Mouse (Mus musculus) kidney, postnatal 4 days (tissue): Measurements from ENCODE around the gene Mtmr11.
"Not testable (repeated sequence)": the region's sequence is repeated elsewhere in the genome, so short reads cannot be mapped to it uniquely, and the experiment has no call there.

Source experiments
- DNase-seq, 2 experiments: peaks; one replicate each; pipeline ENCODE4 v3.0.0; 2021; ENCODE audit warnings: mixed read lengths in 2 of 2

Mtmr11 gene

GRCm38 (mm10) chr3:96219191-96219641 lies 57.4 kb downstream of the Mtmr11 start:
- peak; percentile 33 to 49 for DNase-seq

DNA sequence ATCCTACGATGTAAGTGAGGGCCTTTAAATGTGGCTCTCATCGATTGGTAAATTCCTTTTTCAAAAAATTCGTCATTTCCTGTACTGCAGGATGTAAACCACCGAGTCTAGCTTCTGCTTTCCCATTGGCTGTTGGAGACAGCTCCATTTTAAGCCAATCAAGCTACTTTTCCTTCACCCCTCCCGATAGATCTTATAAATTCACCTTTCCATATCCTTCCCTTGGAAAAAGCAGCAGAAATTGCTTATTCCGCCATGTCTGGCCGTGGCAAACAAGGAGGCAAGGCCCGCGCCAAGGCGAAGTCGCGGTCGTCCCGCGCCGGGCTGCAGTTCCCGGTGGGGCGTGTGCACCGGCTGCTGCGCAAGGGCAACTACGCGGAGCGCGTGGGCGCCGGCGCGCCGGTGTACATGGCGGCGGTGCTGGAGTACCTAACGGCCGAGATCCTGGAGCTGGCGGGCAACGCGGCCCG lies 57.9 kb downstream of the Mtmr11 start, which contains the start of the genes Bola1 and Hist2h2ab:
Gene Bola1, minus strand, starts transcription at position 49 of the 470 bp plus-strand sequence.
Gene Hist2h2ab, plus strand, starts transcription at position 205 of the 470 bp plus-strand sequence.
- DNase-seq: peak; percentile 66 to 81

- DNase-seq: not testable (repeated sequence)
Observed at GRCm38 (mm10) chr3:96220131-96220764, 58.4 kb downstream of the Mtmr11 start.

DNA sequence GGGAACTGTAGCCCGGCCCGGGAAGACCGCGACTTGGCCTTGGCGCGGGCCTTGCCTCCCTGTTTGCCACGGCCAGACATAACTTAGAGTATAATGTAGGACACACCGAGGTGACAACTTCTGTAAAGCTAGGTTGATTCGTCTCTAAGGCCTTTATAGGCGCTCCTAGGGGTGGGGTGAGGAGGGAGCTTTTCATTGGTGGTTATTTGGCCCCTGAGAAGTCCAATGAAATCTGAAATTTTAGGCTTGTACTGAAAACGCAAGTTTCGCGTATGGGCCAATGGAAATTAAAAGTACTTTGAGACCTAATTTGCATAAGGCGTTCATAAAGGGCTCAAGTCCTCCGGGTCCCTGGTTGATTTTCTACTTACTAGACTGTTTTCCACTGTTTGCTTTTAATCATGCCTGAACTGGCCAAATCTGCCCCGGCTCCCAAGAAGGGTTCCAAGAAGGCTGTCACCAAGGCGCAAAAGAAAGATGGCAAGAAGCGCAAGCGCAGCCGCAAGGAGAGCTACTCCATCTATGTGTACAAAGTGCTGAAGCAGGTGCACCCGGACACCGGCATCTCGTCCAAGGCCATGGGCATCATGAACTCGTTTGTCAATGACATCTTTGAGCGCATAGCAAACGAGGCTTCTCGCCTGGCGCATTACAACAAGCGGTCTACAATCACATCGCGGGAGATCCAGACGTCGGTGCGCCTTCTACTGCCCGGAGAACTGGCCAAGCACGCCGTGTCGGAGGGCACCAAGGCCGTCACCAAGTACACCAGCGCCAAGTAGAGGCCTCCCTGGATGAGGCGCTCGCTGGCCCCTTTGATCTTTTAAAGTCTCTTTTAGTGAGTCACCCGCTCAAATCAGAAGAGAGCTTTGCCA lies 59.2 kb downstream of the Mtmr11 start, which contains the start of the genes Hist2h2ac and Hist2h2be:
Gene Hist2h2ac, minus strand, starts transcription at position 116 of the 875 bp plus-strand sequence.
Gene Hist2h2be, plus strand, starts transcription at position 355 of the 875 bp plus-strand sequence.
- DNase-seq: peak; percentile 71 to 83
